Mouse (Mus musculus) liver, postnatal 0 days (tissue): Measurements from ENCODE around the gene Xpa. TPM values are rescaled to one million over a fixed set of nuclear protein-coding genes. Genes with fewer than 3 reads are reported as not detected.

Source experiments
- ATAC-seq: fragments of 200-750 bp; cut with Nextera tagmentation; 2 replicates; pipeline ENCODE4 v1.8.0; 2017; ENCODE audit warnings: mild to moderate bottlenecking, moderate library complexity
- DNase-seq: peaks from one replicate; pipeline ENCODE4 v3.0.0-alpha.2; 2016
- H3K27ac ChIP-seq: fragments of 300-500 bp; sonication (generic); 2 replicates; pipeline ENCODE4 v1.5.1; 2014; ENCODE audit warnings: antibody characterized with exemption, moderate library complexity, mild to moderate bottlenecking, low read depth
- H3K27me3 ChIP-seq: fragments of 300-500 bp; sonication (generic); 2 replicates; pipeline ENCODE4 v1.6.1; 2014; ENCODE audit warnings: low read length, control low read depth, mixed read lengths; ENCODE audit not compliant: insufficient read depth
- H3K36me3 ChIP-seq: fragments of 300-500 bp; sonication (generic); replicated peaks from 2 replicates; pipeline ENCODE4 v1.6.1; 2014; ENCODE audit warnings: mild to moderate bottlenecking, control low read depth, low read length, moderate library complexity, mixed read lengths; ENCODE audit not compliant: insufficient read depth
- H3K4me1 ChIP-seq: fragments of 300-500 bp; sonication (generic); 2 replicates; pipeline ENCODE4 v1.6.1; 2014; ENCODE audit warnings: antibody characterized with exemption, mild to moderate bottlenecking, control low read depth; ENCODE audit not compliant: insufficient read depth
- H3K4me2 ChIP-seq: fragments of 300-500 bp; sonication (generic); 2 replicates; pipeline ENCODE4 v1.6.1; 2014; ENCODE audit warnings: low read depth, mild to moderate bottlenecking, low read length, moderate library complexity, mixed read lengths
- H3K4me3 ChIP-seq: fragments of 300-500 bp; sonication (generic); 2 replicates; pipeline ENCODE4 v1.5.1; 2014; ENCODE audit warnings: low read depth, low read length
- H3K9ac ChIP-seq: fragments of 300-500 bp; sonication (generic); replicated peaks from 2 replicates; pipeline ENCODE4 v1.6.1; 2014; ENCODE audit warnings: mild to moderate bottlenecking, moderate library complexity
- H3K9me3 ChIP-seq: fragments of 300-500 bp; sonication (generic); 2 replicates; pipeline ENCODE4 v1.6.1; 2016; ENCODE audit warnings: mild to moderate bottlenecking, control low read depth, low read length, mixed read lengths
- CTCF ChIP-seq: sonication (generic); IDR thresholded peaks from 2 replicates; pipeline ENCODE4 v1.5.1; 2016; ENCODE audit warnings: antibody characterized with exemption, low read depth
- EP300 ChIP-seq: IDR thresholded peaks from 2 replicates; pipeline ENCODE4 v1.6.1; 2016; ENCODE audit warnings: antibody characterized with exemption, low read depth, mild to moderate bottlenecking
- WGBS: fragments of 180-500 bp; shearing (Covaris S2); extraction: QIAGEN DNeasy Blood & Tissue Kit; methylation state at CpG from one replicate; pipeline ENCODE4 v1.1.7; 2014; ENCODE audit not compliant: insufficient replicate concordance; 5-methylcytosine and 5-hydroxymethylcytosine counted together
- polyA plus RNA-seq: library from polyadenylated mRNA; unstranded; fragments of >200 nt; fragmentation: Nextera tagmentation; extraction: Ambion mirVana; gene quantifications from 2 replicates; pipeline ENCODE4 v1.2.1, GENCODE M21; 2015

The Xpa gene
- polyA plus RNA-seq, 1 experiment from 2014 or later: 15.3 TPM

GRCm38 (mm10) chr4:46137629-46138286 lies 58.4 kb downstream of the Xpa start:
- Histone ChIP-seq H3K27me3 (no peaks in the 10 kb centered on the region), H3K36me3 (peaks cover 14% of the 10 kb centered on the region), H3K4me3 (peak overlapping the region; percentile 90), H3K4me2 (peak overlapping the region; percentile 97), H3K9ac (peak overlapping the region; percentile 90), H3K9me3 (no peaks in the 10 kb centered on the region), H3K4me1 (peaks cover 24% of the 10 kb centered on the region), H3K27ac (peak overlapping the region; percentile 91)
- WGBS: 8% methylated on average over 17 of the region's 17 CpGs
- ATAC-seq: peak; percentile 45
- no peak for DNase-seq
- TF ChIP-seq CTCF (0 out of 2 replicates have a peak, but pooled peaks have one; percentile 2), EP300 (no peak)

- Histone ChIP-seq H3K27me3 (no peaks in the 10 kb centered on the region), H3K27ac (no peak overlapping the region), H3K4me3 (no peak overlapping the region), H3K4me2 (no peak overlapping the region), H3K9me3 (no peaks in the 10 kb centered on the region), H3K9ac (no peak overlapping the region), H3K36me3 (peaks cover 44% of the 10 kb centered on the region), H3K4me1 (peaks cover under 1% of the 10 kb centered on the region; the same call in 1 of the 2 replicates)
- TF ChIP-seq EP300 (no peak), CTCF (no peak)
- WGBS: 82% methylated on average over 6 of the region's 6 CpGs
- ATAC-seq (no peak), DNase-seq (no peak)
These were observed 64.3 kb downstream of the Xpa start for GRCm38 (mm10) chr4:46131791-46132190.

- no peak overlapping the region for H3K4me2 ChIP-seq
- H3K9me3 ChIP-seq: no peaks in the 10 kb centered on the region
- DNase-seq (peak; percentile 77), ATAC-seq (no peak)
- H3K27ac ChIP-seq: no peak overlapping the region
- no peaks in the 10 kb centered on the region for H3K4me1 ChIP-seq
- WGBS: 74% methylated on average over 3 of the region's 3 CpGs
- no peaks in the 10 kb centered on the region for H3K27me3 ChIP-seq
- no peak overlapping the region for H3K4me3 ChIP-seq
- peaks cover 54% of the 10 kb centered on the region for H3K36me3 ChIP-seq
- TF ChIP-seq EP300: no peak
- peak; percentile 85 for TF ChIP-seq CTCF
- H3K9ac ChIP-seq: no peak overlapping the region
These were observed 65.9 kb downstream of the Xpa start for GRCm38 (mm10) chr4:46130221-46130620.

GRCm38 (mm10) chr4:46129311-46130004 lies 66.7 kb downstream of the Xpa start:
- H3K27ac ChIP-seq: no peak overlapping the region
- H3K27me3 ChIP-seq: no peaks in the 10 kb centered on the region
- no peak overlapping the region for H3K4me3 ChIP-seq
- no peak for TF ChIP-seq CTCF
- no peak for TF ChIP-seq EP300
- peaks cover 56% of the 10 kb centered on the region for H3K36me3 ChIP-seq
- ATAC-seq: no peak
- no peaks in the 10 kb centered on the region for H3K4me1 ChIP-seq
- no peak overlapping the region for H3K9ac ChIP-seq
- H3K9me3 ChIP-seq: no peaks in the 10 kb centered on the region
- no peak for DNase-seq
- H3K4me2 ChIP-seq: no peak overlapping the region
- 76% methylated on average over 8 of the region's 8 CpGs for WGBS

- no peak overlapping the region for H3K4me2 ChIP-seq
- ATAC-seq: peak; percentile 35; the same call in 1 of the 2 replicates
- H3K27me3 ChIP-seq: no peaks in the 10 kb centered on the region
- peak; percentile 80 for DNase-seq
- no peak overlapping the region for H3K27ac ChIP-seq
- TF ChIP-seq CTCF (peak; percentile 93), EP300 (no peak)
- no peaks in the 10 kb centered on the region for H3K4me1 ChIP-seq
- no peaks in the 10 kb centered on the region for H3K9me3 ChIP-seq
- no peak overlapping the region for H3K4me3 ChIP-seq
- H3K36me3 ChIP-seq: peaks cover 65% of the 10 kb centered on the region
- 41% methylated on average over 2 of the region's 2 CpGs for WGBS
- no peak overlapping the region for H3K9ac ChIP-seq
These were observed 69.6 kb downstream of the Xpa start for GRCm38 (mm10) chr4:46126541-46126940.

- Histone ChIP-seq H3K4me3 (no peak overlapping the region), H3K27ac (no peak overlapping the region), H3K9ac (no peak overlapping the region), H3K36me3 (peaks cover 81% of the 10 kb centered on the region), H3K9me3 (no peaks in the 10 kb centered on the region), H3K27me3 (no peaks in the 10 kb centered on the region), H3K4me2 (no peak overlapping the region), H3K4me1 (no peaks in the 10 kb centered on the region)
- 91% methylated on average over 6 of the region's 6 CpGs for WGBS
- ATAC-seq (no peak), DNase-seq (no peak)
- no peak for TF ChIP-seq EP300
- TF ChIP-seq CTCF: no peak
These were observed 72.8 kb downstream of the Xpa start for GRCm38 (mm10) chr4:46123358-46123757.
